Mouse (Mus musculus): ENCODE measurements around the gene Rdh7. TPM values are rescaled to one million over a fixed set of nuclear protein-coding genes. Genes with fewer than 3 reads are reported as not detected.
"Not testable (repeated sequence)": the region's sequence is repeated elsewhere in the genome, so short reads cannot be mapped to it uniquely, and the experiment has no call there.

Rdh7 gene
- total RNA-seq, 2 experiments from 2014 or later, result not detected

- DNase-seq (ENCODE audit: low spot score in 2 of 2), result not testable (repeated sequence)
Observed at GRCm38 (mm10) chr10:127893163-127894022, 4.8 kb upstream of the Rdh7 start.

DNA sequence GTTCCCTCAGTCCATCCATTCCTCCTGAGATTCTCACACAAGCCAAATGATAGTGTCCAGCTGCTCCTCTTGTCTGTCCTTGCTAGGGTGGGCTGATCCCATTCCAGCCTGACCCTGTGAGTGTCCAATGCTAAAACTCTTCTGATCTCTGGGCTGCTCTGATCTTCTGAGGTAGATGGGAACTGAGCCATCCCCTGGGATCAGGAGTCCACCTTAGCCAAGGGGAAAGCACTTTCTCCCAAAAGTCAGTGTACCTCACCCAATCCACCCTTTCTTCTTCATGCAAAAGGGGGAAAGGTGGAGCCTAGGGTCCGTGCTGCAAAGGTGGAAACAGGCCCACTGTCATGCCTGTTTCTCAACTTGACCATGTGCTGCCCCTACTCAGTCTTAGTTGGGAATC is 2.9 kb upstream of the Rdh7 start:
- no peak for DNase-seq (ENCODE audit: low spot score in 2 of 2)

GRCm38 (mm10) chr10:127886971-127887370 is 1.6 kb downstream of the Rdh7 start:
- DNase-seq (ENCODE audit: low spot score in 2 of 2), result no peak

- no peak for DNase-seq (ENCODE audit: low spot score in 2 of 2)
Observed at GRCm38 (mm10) chr10:127886551-127886950, 2.1 kb downstream of the Rdh7 start.

- no peak for DNase-seq (ENCODE audit: low spot score in 2 of 2)
Observed at GRCm38 (mm10) chr10:127881041-127881440, 7.6 kb downstream of the Rdh7 start.

GRCm38 (mm10) chr10:127879155-127879688 is 9.4 kb downstream of the Rdh7 start:
- DNase-seq (ENCODE audit: low spot score in 2 of 2), result no peak

DNA sequence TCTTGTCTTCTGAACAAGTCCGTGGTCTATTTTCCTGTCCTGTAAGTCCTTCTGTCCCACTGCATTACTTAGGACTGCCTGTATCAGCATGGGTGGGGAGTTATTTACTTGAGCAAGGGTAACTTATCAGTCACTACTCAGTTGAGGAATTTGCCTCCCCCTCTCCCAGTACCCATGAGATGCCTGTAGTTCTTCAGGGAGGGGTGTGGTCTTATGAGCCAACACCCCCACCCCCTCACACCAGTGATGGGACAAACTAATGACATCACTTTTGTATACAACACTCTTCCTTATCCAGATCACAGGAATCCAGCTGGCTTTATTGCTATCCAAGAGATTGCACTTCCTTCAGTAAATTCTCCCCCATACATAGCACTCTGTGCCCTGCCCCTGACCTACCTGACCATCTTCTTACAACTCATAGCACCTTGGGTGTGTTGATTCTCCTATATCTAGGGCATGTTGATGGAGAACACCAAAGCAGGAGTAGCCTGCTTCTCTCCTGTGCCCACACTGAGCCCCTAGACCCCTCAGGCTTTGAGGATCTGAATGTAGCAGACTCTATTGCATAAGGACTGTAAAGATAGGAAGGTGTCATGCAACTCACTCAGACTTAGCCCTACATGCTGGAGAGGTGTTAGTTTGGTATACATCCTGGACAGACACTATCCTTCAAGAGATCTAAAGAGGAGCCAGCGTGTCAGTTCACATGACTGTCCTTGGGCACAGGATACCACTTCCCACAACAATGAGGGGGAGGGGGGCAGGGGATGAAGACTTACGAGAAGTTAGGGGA is 10.2 kb downstream of the Rdh7 start:
- no peak for DNase-seq (ENCODE audit: low spot score in 2 of 2)

- no peak for DNase-seq (ENCODE audit: low spot score in 2 of 2)
Observed at GRCm38 (mm10) chr10:127877681-127878080, 10.9 kb downstream of the Rdh7 start.

DNA sequence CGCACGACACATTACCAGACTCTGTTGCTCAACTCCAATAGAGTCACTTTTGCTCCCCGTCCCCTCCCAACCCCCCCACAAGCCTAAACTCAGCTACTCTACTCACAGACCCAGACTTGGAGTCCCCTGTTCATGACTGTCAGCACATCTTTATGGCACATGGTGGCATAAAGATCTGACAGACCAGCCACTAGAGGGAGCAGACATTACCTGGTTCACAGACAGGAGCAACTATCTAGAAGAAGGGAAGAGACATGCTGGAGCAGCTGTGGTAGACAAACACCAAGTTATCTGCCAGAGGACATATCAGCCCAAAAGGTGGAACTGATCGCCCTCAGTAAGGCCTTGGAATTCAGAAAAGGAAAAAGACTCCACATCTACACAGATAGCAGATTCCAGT is 16.1 kb downstream of the Rdh7 start:
- DNase-seq (ENCODE audit: low spot score in 2 of 2), result peak in 1 of 2 experiments; percentile 15

DNA sequence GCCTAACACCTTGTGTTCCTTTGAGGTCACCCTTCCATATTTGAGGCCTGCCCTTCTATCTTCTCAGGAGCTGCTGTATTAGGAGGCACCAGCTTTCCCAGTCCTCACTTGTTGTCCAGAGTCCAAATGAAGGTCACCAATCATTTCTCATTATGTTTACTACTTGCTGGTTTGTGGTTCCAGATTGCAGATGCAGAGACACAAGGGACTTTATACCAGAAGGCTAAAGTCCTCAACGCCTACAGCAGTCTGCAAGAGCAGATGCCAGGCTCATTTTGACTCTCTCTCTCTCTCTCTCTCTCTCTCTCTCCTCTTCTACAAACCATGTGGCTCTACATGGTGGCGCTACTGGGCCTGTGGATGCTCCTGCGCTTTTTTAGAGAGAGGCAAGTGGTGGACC is 22.4 kb downstream of the Rdh7 start, which contains the start of gene Rdh16f2:
Gene Rdh16f2, plus strand, starts transcription at position 243 of the 400 bp plus-strand sequence.
- DNase-seq (ENCODE audit: low spot score in 2 of 2), result no peak

GRCm38 (mm10) chr10:127864931-127865330 is 23.7 kb downstream of the Rdh7 start:
- DNase-seq (ENCODE audit: low spot score in 2 of 2), result no peak

DNA sequence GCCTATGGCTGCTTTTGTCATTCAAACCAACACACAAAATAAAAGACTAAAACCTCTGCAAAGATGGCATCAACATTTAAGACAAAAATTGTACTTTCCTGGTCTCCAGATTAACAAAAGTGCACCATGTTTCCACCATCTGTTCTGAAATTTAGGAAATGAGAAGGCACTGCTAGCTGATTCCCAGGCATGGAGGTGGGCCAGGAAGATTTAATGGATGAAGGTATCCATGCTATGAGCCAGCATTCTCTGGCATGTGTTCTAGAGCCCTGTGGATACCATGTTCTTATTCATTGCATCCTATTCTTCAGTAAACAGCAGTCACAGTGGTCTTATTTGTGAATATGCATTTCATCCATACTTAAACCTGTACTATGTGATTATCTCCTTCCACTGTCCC is 32.2 kb downstream of the Rdh7 start:
- no peak for DNase-seq (ENCODE audit: low spot score in 2 of 2)

GRCm38 (mm10) chr10:127849628-127850027 is 39.0 kb downstream of the Rdh7 start, which contains the start of gene Rdh19:
TSS of gene Rdh19 (plus strand) at chr10:127849928.
- DNase-seq (ENCODE audit: low spot score in 2 of 2), result no peak

- no peak for DNase-seq (ENCODE audit: low spot score in 2 of 2)
Observed at GRCm38 (mm10) chr10:127848089-127848488, 40.5 kb downstream of the Rdh7 start.

GRCm38 (mm10) chr10:127845945-127846344 is 42.7 kb downstream of the Rdh7 start:
- DNase-seq (ENCODE audit: low spot score in 2 of 2), result not testable (repeated sequence)

GRCm38 (mm10) chr10:127840776-127841175 is 47.8 kb downstream of the Rdh7 start:
- no peak for DNase-seq (ENCODE audit: low spot score in 2 of 2)

GRCm38 (mm10) chr10:127838539-127838938 is 50.1 kb downstream of the Rdh7 start:
- no peak for DNase-seq (ENCODE audit: low spot score in 2 of 2)

- DNase-seq (ENCODE audit: low spot score in 2 of 2), result peak; percentile 15 to 31
Observed at GRCm38 (mm10) chr10:127837793-127838192, 50.8 kb downstream of the Rdh7 start.

- no peak for DNase-seq (ENCODE audit: low spot score in 2 of 2)
Observed at GRCm38 (mm10) chr10:127835292-127835691, 53.3 kb downstream of the Rdh7 start.

DNA sequence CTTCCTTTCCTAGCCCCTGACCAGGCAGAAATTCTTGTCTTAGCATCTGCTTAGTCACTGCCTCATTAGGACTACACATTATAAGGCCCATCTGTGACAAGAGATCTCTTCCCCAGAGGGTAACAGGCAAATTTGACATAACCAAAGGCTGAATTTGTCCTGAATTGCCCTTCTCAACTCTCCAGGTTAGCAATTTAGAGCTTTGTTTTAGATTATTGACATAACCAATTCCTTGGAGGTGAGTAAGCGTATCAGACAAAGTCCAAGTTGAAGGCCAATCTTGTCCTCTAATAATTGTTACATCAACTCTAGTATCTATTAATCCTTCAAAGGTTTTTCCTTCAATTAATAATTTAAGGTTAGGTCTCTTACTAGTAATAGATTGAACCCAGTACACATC is 54.4 kb downstream of the Rdh7 start:
- not testable (repeated sequence) for DNase-seq (ENCODE audit: low spot score in 2 of 2)

All from adrenal gland, adult 18-20 months (tissue).